Mouse (Mus musculus): ENCODE data around the gene B4galt2. TPM values are rescaled to one million over a fixed set of nuclear protein-coding genes. Genes with fewer than 3 reads are reported as not detected.

B4galt2 gene
- polyA plus RNA-seq, 1 experiment, result 1.3 TPM

DNA sequence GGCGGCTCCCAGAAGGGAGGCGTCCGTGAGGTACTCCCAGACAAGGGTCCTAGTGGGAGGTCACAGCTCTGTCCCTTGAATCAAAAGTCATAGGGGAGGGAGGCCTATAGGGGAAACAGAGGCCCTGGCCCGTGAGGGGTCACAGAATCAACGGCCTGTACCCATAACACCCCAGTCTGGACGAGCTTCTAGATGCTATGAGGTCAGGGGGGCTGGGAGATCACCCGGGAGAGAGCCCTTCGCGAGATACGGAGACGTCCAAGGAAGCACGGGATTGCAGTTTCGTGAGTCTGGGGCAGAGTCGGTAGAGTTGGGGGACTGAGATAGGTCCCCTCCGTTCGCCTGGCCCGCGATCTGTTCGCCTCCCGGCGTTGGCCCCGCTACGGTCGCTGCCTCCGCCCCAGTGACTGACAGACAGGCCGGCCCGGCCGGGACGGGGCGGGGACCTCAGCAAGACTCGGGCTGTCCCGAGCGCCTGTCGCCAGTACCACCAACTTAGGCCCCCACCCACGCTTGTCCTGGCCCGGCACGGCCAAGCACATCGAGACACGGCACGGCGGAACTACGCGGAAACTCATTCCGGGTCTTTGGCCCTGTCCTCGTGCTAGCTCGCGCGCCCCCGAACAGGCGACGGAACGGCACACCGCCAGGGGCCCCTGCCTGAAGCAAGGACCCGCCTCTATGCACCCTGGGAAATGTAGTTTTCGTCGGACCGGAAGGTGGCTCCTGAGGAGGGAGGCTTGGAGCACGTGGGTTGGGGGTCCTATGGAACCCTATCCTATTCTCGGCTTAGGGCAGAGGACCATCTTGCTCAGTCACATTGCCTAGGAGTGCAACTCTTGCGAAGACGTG, 31.5 kb upstream of the B4galt2 start, which contains the start of gene Ipo13:
Gene Ipo13 (minus strand): TSS at position 409 of the 852 bp plus-strand sequence.
- Histone ChIP-seq H3K4me1 (ENCODE audit: control insufficient read depth, insufficient read depth, insufficient read length, low read length) (peaks cover 12% of the 10 kb centered on the region), H3K27ac (replicated peaks; ENCODE audit: low read depth, low read length) (peak within 1 kb of the TSS; percentile 99), H3K4me3 (ENCODE audit: insufficient read depth, low read depth, low read length) (peak within 1 kb of the TSS; percentile 94)

DNA sequence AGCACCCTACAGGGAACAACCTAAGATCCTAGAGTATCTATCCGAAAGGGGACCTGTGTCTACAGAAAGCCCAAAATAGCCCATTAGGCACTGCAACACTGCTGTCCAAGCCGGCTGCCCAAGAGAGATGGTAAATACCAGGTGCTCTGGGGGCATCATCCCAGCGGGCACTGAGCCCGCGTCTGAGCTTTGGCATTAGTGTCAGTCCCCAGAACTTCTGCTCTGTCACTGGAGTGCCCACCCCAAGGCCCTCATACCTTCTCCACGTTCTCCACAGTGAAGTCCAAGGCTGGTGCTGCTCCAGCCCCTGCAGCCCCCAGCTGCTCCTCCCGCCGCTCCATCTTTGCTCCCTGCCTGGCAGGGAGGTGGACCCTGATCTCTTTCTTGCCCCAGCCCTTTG, 30.7 kb upstream of the B4galt2 start:
- no peak overlapping the region for H3K27ac ChIP-seq (replicated peaks; ENCODE audit: low read depth, low read length)
- H3K4me3 ChIP-seq (ENCODE audit: insufficient read depth, low read depth, low read length), result peak overlapping the region; percentile 94
- peaks cover 13% of the 10 kb centered on the region for H3K4me1 ChIP-seq (ENCODE audit: control insufficient read depth, insufficient read depth, insufficient read length, low read length)

DNA sequence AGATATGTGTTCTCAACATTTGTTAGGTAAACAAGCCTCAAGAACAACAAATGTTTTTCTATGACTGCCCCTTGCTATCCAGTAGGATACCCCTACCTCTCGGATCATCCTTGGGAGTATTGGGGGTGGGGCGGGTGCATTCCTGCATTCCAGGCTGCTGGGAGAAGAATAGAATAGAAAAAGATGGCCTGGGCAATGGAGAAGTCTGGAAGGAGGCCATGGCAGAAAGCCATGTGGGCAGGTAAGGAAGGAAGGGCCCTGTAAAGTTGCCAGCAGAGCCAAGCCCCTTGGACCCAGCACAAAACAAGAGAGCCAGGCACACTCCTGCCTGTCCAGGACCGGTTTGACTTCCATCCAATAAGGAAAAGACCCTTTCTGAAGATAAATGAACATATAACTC, 30.1 kb upstream of the B4galt2 start:
- H3K4me3 ChIP-seq (ENCODE audit: insufficient read depth, low read depth, low read length), result peak overlapping the region; percentile 94
- peaks cover 15% of the 10 kb centered on the region for H3K4me1 ChIP-seq (ENCODE audit: control insufficient read depth, insufficient read depth, insufficient read length, low read length)
- no peak overlapping the region for H3K27ac ChIP-seq (replicated peaks; ENCODE audit: low read depth, low read length)

DNA sequence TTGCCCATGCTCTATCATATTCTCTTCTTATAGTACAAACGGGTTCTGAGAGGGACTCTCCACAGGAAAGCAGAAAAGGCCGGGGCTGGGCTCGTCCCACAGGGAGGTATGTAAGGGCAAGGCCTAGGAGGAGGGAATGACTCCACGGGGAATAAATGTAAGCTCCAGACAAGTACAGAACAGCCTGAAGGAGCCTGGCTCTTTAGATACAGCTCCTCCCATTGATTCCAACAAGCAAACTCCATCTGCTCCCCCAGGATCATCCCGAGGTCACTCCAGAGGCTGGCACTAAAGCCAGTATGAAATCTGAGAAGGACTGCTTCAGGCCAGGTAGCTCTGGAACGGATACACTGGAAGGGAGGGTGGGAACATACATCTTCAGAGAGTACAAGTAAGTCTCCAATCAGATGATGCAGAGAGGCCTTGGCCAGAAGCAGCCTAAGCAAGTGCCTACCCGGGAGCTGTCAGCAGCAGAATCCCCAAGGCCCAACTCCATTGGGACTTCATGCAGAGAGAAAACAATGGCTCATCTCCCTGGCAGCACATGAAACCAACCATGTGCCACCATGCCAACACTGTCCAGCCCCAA, 29.5 kb upstream of the B4galt2 start:
- Histone ChIP-seq H3K4me3 (ENCODE audit: insufficient read depth, low read depth, low read length) (0 out of 2 replicates have a peak overlapping the region, but pooled peaks have one; percentile 13), H3K27ac (replicated peaks; ENCODE audit: low read depth, low read length) (no peak overlapping the region), H3K4me1 (ENCODE audit: control insufficient read depth, insufficient read depth, insufficient read length, low read length) (peaks cover 20% of the 10 kb centered on the region)

DNA sequence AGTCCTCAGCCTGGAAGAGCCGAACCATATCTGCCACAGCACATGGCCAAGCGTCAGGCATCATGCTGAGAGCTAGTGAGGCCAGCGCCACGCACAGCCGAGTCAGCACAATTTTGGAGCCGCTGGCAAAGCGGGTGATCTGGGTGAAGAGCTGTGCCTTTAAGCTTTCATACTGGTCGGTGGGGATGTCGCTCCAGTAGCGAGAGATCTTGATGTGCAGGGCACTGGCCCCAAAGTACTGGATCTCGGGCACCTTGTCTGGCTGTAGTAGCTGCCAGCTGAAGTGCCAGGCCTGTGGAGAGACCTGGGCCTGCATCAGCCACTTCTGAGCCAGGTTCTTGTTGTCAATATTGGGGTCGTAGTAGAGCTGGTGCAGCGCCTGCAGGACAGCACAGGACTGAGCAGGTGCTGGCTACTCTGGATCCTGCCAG, 28.9 kb upstream of the B4galt2 start:
- Histone ChIP-seq H3K4me3 (ENCODE audit: insufficient read depth, low read depth, low read length) (no peak overlapping the region), H3K27ac (replicated peaks; ENCODE audit: low read depth, low read length) (no peak overlapping the region)

DNA sequence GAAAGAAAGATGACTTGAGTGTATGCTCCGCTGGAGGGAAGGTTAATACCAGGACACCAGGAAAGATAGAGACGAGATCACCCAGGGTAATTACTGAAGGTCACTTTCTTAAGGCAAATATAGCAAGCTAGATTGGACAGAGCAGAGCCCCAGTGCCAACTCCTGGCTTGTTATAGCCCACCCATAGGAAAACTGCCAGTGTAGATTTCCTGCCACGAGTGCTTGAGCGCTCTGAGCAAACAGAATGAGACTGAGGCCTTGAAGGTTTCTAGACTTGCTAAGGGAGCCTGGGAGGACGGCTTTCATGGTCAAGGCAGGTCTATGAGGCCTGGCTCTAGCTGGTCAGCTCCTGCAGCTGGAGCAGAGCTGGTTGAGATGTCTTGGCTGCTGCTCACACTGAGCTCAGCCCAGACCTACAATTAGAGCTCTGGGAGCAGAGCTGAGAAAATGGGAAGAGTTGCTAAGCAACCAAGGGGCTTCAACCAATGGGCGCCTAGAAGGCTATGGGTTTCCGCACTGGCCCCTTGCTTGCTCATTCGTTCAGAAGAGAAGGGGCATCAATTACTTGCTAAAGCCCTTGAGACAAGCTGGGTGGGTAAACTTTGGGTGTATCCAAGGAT, 25.7 kb upstream of the B4galt2 start:
- Histone ChIP-seq H3K4me3 (ENCODE audit: insufficient read depth, low read depth, low read length) (no peak overlapping the region), H3K27ac (replicated peaks; ENCODE audit: low read depth, low read length) (peak overlapping the region; percentile 82; the same call in 1 of the 2 replicates), H3K4me1 (ENCODE audit: control insufficient read depth, insufficient read depth, insufficient read length, low read length) (peaks cover 22% of the 10 kb centered on the region)

More for the DNA sequence above, 28.9 kb upstream of the B4galt2 start:
- H3K4me1 ChIP-seq (ENCODE audit: control insufficient read depth, insufficient read depth, insufficient read length, low read length), result peaks cover 20% of the 10 kb centered on the region

DNA sequence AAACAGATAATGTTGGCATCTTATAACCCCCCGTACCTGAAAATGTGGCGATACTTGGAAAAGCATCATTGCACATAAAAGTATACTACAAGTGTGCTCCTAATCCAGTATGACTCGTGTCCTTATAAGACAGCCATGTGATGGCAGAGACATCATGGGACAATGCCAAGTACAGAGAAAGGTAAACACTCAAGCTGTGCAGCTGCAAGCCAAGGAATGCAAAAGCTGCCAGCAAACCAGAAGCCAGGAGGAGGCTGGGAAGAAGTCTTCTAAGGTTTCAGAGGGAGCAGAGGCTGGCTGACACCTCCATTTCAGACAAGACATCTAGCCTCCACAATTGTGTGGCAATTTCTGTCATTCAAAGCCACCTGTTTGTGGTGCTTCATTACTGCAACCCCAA, 22.9 kb upstream of the B4galt2 start:
- H3K4me1 ChIP-seq (ENCODE audit: control insufficient read depth, insufficient read depth, insufficient read length, low read length), result peaks cover 12% of the 10 kb centered on the region

DNA sequence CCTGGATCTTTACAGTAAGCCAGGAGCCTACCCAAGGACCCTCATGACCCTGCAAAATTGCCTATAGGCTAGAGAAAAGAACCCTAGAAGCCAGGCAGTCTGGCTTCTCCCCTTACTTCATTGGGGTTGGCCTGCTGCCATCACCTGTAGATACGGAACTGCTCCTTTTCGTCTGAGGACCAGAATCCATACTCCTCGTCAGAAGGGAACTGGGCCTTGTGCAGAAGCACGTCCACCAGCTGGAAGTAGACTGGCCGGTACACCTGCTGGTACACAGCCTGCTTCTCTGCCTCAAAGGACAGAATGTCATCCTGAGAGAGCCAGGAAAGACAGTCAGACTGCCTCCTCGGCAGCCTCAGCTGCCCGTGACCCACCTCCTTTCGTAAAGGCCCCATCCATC, 21.5 kb upstream of the B4galt2 start:
- H3K4me3 ChIP-seq (ENCODE audit: insufficient read depth, low read depth, low read length), result no peak overlapping the region
- H3K4me1 ChIP-seq (ENCODE audit: control insufficient read depth, insufficient read depth, insufficient read length, low read length), result peaks cover 12% of the 10 kb centered on the region
- H3K27ac ChIP-seq (replicated peaks; ENCODE audit: low read depth, low read length), result no peak overlapping the region

More for the DNA sequence above, 22.9 kb upstream of the B4galt2 start:
- Histone ChIP-seq H3K27ac (replicated peaks; ENCODE audit: low read depth, low read length) (peak overlapping the region; percentile 49; the same call in 1 of the 2 replicates), H3K4me3 (ENCODE audit: insufficient read depth, low read depth, low read length) (no peak overlapping the region)

DNA sequence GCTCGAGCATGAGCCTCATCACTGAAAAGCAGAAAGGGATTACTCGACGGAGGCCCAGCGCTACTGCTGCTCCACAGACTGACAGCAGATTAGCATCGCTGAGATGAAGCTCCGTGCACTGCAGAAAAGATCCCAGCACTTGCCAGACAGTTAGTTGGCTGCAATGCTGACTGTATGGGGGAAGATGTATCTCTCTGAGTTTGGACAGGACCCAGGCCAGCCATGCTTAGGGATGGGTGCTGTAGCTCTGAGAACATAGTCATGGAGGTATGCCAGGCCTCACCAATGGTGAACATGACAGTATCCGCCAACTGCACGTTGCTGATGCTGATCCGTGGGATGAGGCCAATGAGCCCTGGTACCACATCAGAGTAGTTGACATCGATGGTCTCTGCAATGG, 20.8 kb upstream of the B4galt2 start:
- Histone ChIP-seq H3K27ac (replicated peaks; ENCODE audit: low read depth, low read length) (no peak overlapping the region), H3K4me1 (ENCODE audit: control insufficient read depth, insufficient read depth, insufficient read length, low read length) (peaks cover 11% of the 10 kb centered on the region), H3K4me3 (ENCODE audit: insufficient read depth, low read depth, low read length) (no peak overlapping the region)

DNA sequence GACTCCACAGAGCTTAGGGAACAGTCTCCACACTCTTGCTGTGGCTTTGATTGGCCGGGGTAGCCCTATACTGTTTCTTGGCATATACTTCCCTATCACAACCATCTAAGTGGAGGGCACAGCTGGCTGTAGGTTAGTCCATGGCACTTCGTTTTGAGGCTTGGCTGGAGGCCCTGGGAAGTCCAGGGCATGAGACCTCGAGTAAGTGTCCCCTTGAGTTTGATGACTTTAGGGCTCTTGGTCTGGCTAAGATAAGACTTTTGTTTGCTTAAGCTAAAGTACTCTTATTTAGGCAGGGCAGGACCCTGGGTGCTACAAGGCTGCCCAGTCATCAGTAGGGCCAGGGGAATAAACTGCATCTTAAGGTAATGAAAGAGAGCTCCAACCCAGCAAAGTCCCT, 14.8 kb upstream of the B4galt2 start:
- Histone ChIP-seq H3K4me3 (ENCODE audit: insufficient read depth, low read depth, low read length) (no peak overlapping the region), H3K27ac (replicated peaks; ENCODE audit: low read depth, low read length) (no peak overlapping the region), H3K4me1 (ENCODE audit: control insufficient read depth, insufficient read depth, insufficient read length, low read length) (no peaks in the 10 kb centered on the region)

DNA sequence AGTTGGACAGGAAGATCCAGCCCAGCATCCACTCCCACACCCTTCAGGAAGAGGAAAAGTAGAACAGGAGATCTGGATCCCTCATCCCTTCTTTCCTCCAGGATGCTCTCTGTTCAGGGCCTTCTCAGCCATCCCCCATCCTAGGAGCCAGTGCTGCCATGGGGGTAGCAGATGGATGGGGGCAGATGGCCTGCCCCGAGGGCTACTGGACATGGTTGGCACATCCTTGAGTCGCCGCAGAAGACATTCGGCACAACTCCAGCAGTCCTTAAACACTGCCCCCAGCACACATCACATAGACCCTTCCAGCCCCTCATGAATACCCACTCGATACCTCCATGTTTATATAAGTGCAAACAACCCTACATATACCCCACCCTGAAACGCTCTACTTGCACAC, 12.7 kb upstream of the B4galt2 start:
- Histone ChIP-seq H3K27ac (replicated peaks; ENCODE audit: low read depth, low read length) (no peak overlapping the region), H3K4me1 (ENCODE audit: control insufficient read depth, insufficient read depth, insufficient read length, low read length) (no peaks in the 10 kb centered on the region), H3K4me3 (ENCODE audit: insufficient read depth, low read depth, low read length) (no peak overlapping the region)

DNA sequence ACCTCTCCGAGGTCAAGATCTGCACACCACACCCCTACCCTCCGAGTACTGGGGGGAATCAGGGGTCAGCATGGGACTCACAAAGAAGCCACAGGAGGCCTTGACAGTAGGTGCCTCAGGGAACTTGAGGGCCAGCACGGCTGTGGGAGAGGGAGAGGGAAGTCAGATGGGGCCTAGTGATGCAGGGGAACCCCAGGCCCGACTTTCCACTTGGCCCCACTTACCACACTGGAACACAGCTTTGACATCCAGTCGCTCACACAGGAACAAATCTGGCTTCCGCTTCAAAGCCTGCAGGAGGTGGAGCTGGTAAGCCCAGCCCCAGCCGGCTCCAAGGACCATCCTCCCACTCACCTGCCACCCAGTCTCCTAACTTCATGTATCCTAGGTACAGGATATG, 12.1 kb upstream of the B4galt2 start:
- Histone ChIP-seq H3K27ac (replicated peaks; ENCODE audit: low read depth, low read length) (no peak overlapping the region), H3K4me1 (ENCODE audit: control insufficient read depth, insufficient read depth, insufficient read length, low read length) (no peaks in the 10 kb centered on the region), H3K4me3 (ENCODE audit: insufficient read depth, low read depth, low read length) (no peak overlapping the region)

DNA sequence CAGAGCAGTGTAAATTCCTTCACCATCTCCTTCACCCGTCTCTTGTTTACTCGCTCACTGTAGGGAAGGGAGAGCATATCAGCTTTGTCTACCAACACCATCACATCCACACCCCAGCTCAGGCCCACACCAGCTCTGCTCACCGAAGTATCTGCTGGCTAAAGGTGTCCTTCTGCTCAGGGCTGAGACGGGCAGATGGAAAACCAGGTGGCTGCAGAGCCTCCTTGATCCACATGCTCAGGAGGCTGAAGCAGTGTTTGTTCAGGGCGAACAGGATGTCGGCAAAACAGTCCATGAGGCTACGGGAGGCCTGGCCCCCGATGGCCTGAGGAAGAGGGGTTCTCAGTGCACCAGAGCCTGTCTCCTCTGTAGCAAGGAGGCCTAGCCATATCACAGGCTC, 11.3 kb upstream of the B4galt2 start:
- Histone ChIP-seq H3K4me1 (ENCODE audit: control insufficient read depth, insufficient read depth, insufficient read length, low read length) (no peaks in the 10 kb centered on the region), H3K27ac (replicated peaks; ENCODE audit: low read depth, low read length) (no peak overlapping the region), H3K4me3 (ENCODE audit: insufficient read depth, low read depth, low read length) (no peak overlapping the region)

DNA sequence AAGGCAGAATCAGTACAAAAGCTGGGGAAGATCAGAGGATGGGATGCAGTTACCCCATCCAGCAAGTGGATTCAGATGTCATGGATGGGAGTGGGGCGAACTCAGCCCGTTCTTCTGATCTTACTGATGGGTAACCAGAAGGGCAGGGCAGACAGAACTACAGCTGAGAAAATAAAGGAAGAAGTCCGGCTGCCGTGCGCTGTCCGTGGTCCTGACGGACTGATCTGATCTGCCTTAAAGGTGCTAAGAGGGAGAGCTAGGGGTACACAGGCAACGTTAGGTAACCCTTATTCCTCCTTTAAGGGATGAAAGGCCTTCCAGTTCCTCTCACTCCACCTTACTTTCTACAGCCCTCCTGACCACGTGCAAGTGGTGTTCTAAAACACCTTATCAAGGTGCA, 10.1 kb upstream of the B4galt2 start:
- Histone ChIP-seq H3K27ac (replicated peaks; ENCODE audit: low read depth, low read length) (no peak overlapping the region), H3K4me3 (ENCODE audit: insufficient read depth, low read depth, low read length) (no peak overlapping the region), H3K4me1 (ENCODE audit: control insufficient read depth, insufficient read depth, insufficient read length, low read length) (no peaks in the 10 kb centered on the region)

DNA sequence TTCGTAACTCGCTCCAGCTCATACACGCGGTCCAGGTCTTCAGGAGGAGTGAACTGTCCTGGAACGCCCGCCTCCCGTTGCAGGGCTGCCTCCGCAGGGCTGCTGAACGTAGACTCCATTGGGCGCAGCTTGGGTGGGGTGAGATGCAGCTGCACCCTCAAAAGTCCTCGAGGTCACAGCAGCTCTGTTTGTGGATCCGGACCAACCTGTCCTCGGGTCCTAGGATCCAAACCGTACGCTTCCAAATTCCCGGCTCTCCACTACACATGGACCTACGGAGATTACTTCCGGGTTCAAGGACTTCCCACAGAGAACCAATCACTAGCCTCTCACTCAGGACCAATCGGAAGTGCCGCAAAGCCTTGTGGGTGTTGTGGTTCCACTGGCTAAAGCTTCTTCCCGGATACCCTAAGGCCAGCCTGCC, 8.5 kb upstream of the B4galt2 start, which contains the start of gene Dph2:
Gene Dph2 (minus strand): TSS at position 295 of the 424 bp plus-strand sequence.
- H3K4me1 ChIP-seq (ENCODE audit: control insufficient read depth, insufficient read depth, insufficient read length, low read length), result no peaks in the 10 kb centered on the region
- peak within 1 kb of the TSS; percentile 84 for H3K4me3 ChIP-seq (ENCODE audit: insufficient read depth, low read depth, low read length)
- no peak within 1 kb of the TSS for H3K27ac ChIP-seq (replicated peaks; ENCODE audit: low read depth, low read length)

Measured in brown adipose tissue, adult 24 weeks (tissue).